Mouse (Mus musculus) myocyte (in vitro differentiated cells): Measurements from ENCODE around the gene Rbm19.
A peak's percentile ranks its signal among the peaks of the same experiment; 100 is the strongest.

ENCODE experiments used
- CEBPB ChIP-seq: IDR thresholded peaks from 2 replicates; pipeline ENCODE4 v1.6.1; 2011; ENCODE audit warnings: mild to moderate bottlenecking, moderate library complexity; ENCODE audit not compliant: poor library complexity, insufficient read depth, severe bottlenecking
- E2F4 ChIP-seq: IDR thresholded peaks from one replicate; pipeline ENCODE4 v1.6.1; 2011; ENCODE audit warnings: mild to moderate bottlenecking, control low read depth, moderate library complexity; ENCODE audit not compliant: insufficient read depth
- MYOD1 ChIP-seq, 3 experiments: IDR thresholded peaks; one replicate each; pipeline ENCODE4 v1.6.1; 2011; ENCODE audit warnings: control low read depth in 2 of 3, low read depth in 2 of 3, mild to moderate bottlenecking in 2 of 3, moderate library complexity in 1 of 3; ENCODE audit not compliant: insufficient read length in 2 of 3, control insufficient read depth in 1 of 3
- POLR2A ChIP-seq: IDR thresholded peaks from one replicate; pipeline ENCODE4 v1.6.1; 2011; ENCODE audit warnings: low read depth, mild to moderate bottlenecking, control low read depth, moderate library complexity; ENCODE audit not compliant: insufficient read length

- TF ChIP-seq CEBPB (no peak), POLR2A (no peak), E2F4 (no peak), MYOD1 (IDR thresholded peaks at IDR 0.05; ENCODE audit: control insufficient read depth in 1 of 3, insufficient read length in 2 of 3, low read depth in 2 of 3) (peak in 2 of 3 experiments; percentile 74 to 80)
Measured at GRCm38 (mm10) chr5:120139224-120139623, 23.0 kb downstream of the Rbm19 start.
